Comparison of ENCODE assay signal across 12 mouse cellular contexts in genomic region chr7:142996998-142997397, GRCm38 (mm10). TPM values are rescaled to one million over a fixed set of nuclear protein-coding genes. Genes with fewer than 3 reads are reported as not detected.
"Had no signal": no experiment of that assay in that cellular context is flagged by ENCODE, and none has a peak within 500 bp of the region (broad histone marks: within the 10 kb centered on the region; RNA-seq: fewer than 3 reads in every experiment).

No protein-coding gene starts in this region.

- H3K4me2 ChIP-seq: intestine, embryonic 15.5 days; limb, embryonic 13.5 days had no signal

- DNase-seq: kidney, adult 18-20 months; kidney, postnatal 10 days; left cerebral cortex, postnatal 4 days; midbrain, embryonic 14.5 days; spleen, adult 18-20 months; thymus, adult 2 months; thymus, postnatal 36 days had no signal

- H3K9ac ChIP-seq: intestine, embryonic 15.5 days; limb, embryonic 13.5 days had no signal

- H3K36me3 ChIP-seq: intestine, embryonic 15.5 days; limb, embryonic 13.5 days; midbrain, embryonic 10.5 days had no signal

- H3K9me3 ChIP-seq: intestine, embryonic 15.5 days; limb, embryonic 13.5 days; midbrain, embryonic 10.5 days had no signal

- H3K4me1 ChIP-seq: intestine, embryonic 15.5 days; midbrain, embryonic 10.5 days had no signal

- H3K27me3 ChIP-seq: intestine, embryonic 15.5 days; limb, embryonic 13.5 days had no signal

- ATAC-seq: intestine, embryonic 15.5 days had no signal

- H3K4me3 ChIP-seq: intestine, embryonic 15.5 days; limb, embryonic 13.5 days; midbrain, embryonic 10.5 days; myocyte had no signal

- H3K27ac ChIP-seq: intestine, embryonic 15.5 days; limb, embryonic 13.5 days had no signal

RNA-seq across cellular contexts. Expression of gene Tspan32, which starts 7.8 kb away (rescaled TPM):
- total RNA-seq: left cerebral cortex, postnatal 4 days had no signal

RNA-seq across cellular contexts. Expression of gene Ascl2, which starts 27.9 kb away (rescaled TPM):
- total RNA-seq: left cerebral cortex, adult 18-20 months had no signal
- polyA plus RNA-seq: myocyte had no signal
